Mouse (Mus musculus): ENCODE data around the gene Sdad1.
A peak's percentile ranks its signal among the peaks of the same experiment; 100 is the strongest.
"Not testable (repeated sequence)": the region's sequence is repeated elsewhere in the genome, so short reads cannot be mapped to it uniquely, and the experiment has no call there.

The Sdad1 gene

GRCm38 (mm10) chr5:92309681-92310511 is at the start of gene Sdad1:
Gene Sdad1 (minus strand): TSS chr5:92310479.
- peak; percentile 90 for DNase-seq (ENCODE audit: low spot score)

- no peak for DNase-seq (ENCODE audit: low spot score)
Measured at GRCm38 (mm10) chr5:92358767-92359455, 48.6 kb upstream of the Sdad1 start.

- DNase-seq (ENCODE audit: low spot score), result no peak
Measured at GRCm38 (mm10) chr5:92358033-92358432, 47.8 kb upstream of the Sdad1 start.

- DNase-seq (ENCODE audit: low spot score), result no peak
Measured at GRCm38 (mm10) chr5:92353517-92353916, 43.2 kb upstream of the Sdad1 start.

- not testable (repeated sequence) for DNase-seq (ENCODE audit: low spot score)
Measured at GRCm38 (mm10) chr5:92352716-92353115, 42.4 kb upstream of the Sdad1 start.

- DNase-seq (ENCODE audit: low spot score), result no peak
Measured at GRCm38 (mm10) chr5:92349731-92350130, 39.5 kb upstream of the Sdad1 start.

- DNase-seq (ENCODE audit: low spot score), result peak; percentile 79
Measured at GRCm38 (mm10) chr5:92348794-92349413, 38.6 kb upstream of the Sdad1 start, which contains the start of gene Cxcl10. Gene Cxcl10 (minus strand): TSS chr5:92348889.

GRCm38 (mm10) chr5:92345006-92345405 is 34.7 kb upstream of the Sdad1 start:
- DNase-seq (ENCODE audit: low spot score), result no peak

- DNase-seq (ENCODE audit: low spot score), result no peak
Measured at GRCm38 (mm10) chr5:92340606-92341005, 30.3 kb upstream of the Sdad1 start.

- DNase-seq (ENCODE audit: low spot score), result no peak
Measured at GRCm38 (mm10) chr5:92336743-92337142, 26.5 kb upstream of the Sdad1 start.

GRCm38 (mm10) chr5:92332359-92332840 is 22.1 kb upstream of the Sdad1 start:
- no peak for DNase-seq (ENCODE audit: low spot score)

- no peak for DNase-seq (ENCODE audit: low spot score)
Measured at GRCm38 (mm10) chr5:92331635-92332338, 21.5 kb upstream of the Sdad1 start, which contains the start of gene Art3. Gene Art3 (plus strand): TSS chr5:92331827.

- DNase-seq (ENCODE audit: low spot score), result no peak
Measured at GRCm38 (mm10) chr5:92331122-92331521, 20.8 kb upstream of the Sdad1 start.

GRCm38 (mm10) chr5:92327929-92328328 is 17.6 kb upstream of the Sdad1 start, which contains the start of gene Cxcl9:
Gene Cxcl9 (minus strand): TSS chr5:92328079.
- no peak for DNase-seq (ENCODE audit: low spot score)

GRCm38 (mm10) chr5:92327367-92327766 is 17.1 kb upstream of the Sdad1 start:
- no peak for DNase-seq (ENCODE audit: low spot score)

GRCm38 (mm10) chr5:92323264-92323663 is 13.0 kb upstream of the Sdad1 start:
- no peak for DNase-seq (ENCODE audit: low spot score)

GRCm38 (mm10) chr5:92322612-92323011 is 12.3 kb upstream of the Sdad1 start:
- no peak for DNase-seq (ENCODE audit: low spot score)

GRCm38 (mm10) chr5:92321631-92322400 is 11.5 kb upstream of the Sdad1 start:
- no peak for DNase-seq (ENCODE audit: low spot score)

GRCm38 (mm10) chr5:92318596-92318995 is 8.3 kb upstream of the Sdad1 start:
- no peak for DNase-seq (ENCODE audit: low spot score)

GRCm38 (mm10) chr5:92318119-92318518 is 7.8 kb upstream of the Sdad1 start:
- no peak for DNase-seq (ENCODE audit: low spot score)

GRCm38 (mm10) chr5:92313776-92314175 is 3.5 kb upstream of the Sdad1 start:
- DNase-seq (ENCODE audit: low spot score), result no peak
